Mouse (Mus musculus) retina, postnatal 7 days (tissue): ENCODE data around the gene Olfr524.

Source experiments
- DNase-seq: peaks from one replicate; pipeline ENCODE4 v3.0.0-alpha.2; 2012; ENCODE audit warnings: low read depth, low spot score

Olfr524 gene

DNA sequence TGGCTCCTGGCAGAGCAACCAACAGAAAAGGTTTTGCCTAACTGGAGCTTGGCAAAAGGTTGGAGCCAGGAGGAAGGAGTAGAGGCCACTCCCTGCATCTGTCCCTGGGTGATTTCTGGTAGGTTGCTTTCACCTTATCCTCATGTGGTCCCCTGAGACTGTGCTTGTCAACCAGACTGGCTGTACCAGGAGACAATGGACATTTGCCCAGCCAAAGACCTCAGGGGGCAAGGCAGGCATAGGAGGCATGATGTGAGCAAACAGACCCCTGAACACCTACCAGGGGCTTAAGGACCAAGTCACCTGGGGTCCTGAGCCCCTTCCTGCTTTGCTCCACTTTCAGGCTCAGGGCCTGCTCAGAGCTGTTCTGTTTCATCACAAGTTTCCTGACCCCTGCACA is at the start of gene Olfr524:
Gene Olfr524, minus strand, starts transcription at position 101 of the 400 bp plus-strand sequence.
- DNase-seq: no peak

DNA sequence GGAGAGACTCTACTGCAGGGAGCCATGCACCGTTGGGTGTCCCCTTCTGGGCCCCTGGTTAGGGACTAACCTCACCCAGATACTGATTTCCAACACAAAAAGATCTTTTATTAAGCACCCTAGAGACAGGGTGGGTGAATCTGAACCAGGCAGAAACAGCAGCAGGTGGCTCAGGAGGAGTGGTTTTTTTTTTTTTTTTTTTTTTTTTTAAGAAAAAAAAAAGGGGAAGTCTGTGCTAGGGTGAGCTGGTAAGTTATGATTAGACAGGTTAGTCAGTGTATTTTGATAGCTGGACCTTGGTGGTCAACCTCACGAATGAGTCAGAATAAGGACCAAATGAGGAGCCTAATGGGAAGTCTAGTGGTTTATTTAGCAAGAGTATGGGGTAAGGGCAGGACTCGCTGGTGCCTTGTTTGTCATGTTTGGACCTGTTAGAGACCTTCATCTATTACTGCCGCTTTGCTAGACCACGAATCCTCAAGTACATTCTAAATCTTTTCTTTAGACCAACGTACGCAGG is 48.1 kb upstream of the Olfr524 start:
- no peak for DNase-seq

- DNase-seq: no peak
Observed at GRCm38 (mm10) chr7:140247216-140247615, 41.5 kb upstream of the Olfr524 start, which contains the start of gene 5830411N06Rik. Gene 5830411N06Rik, plus strand, starts transcription at chr7:140247284.

GRCm38 (mm10) chr7:140233696-140234095 is 27.9 kb upstream of the Olfr524 start:
- no peak for DNase-seq

DNA sequence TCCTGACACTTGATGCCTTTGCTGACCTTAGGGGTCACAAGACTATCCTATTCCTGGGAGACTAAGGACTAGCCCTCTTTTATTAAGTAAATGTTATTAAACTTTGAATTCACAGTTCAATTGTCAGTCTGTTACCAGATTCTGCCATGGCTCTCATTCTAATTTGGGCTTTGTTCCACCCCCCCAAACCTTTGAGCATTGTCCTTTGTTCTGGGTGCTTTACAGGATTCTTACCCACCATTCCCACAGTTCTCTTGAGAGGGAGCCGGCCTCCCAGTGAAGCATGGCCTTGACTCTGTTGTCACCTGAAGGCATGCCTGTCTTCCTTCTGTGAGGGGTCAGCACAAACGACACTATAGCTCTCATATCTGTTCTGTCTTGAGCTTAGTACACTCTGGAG is 25.3 kb upstream of the Olfr524 start:
- DNase-seq: no peak

- no peak for DNase-seq
Observed at GRCm38 (mm10) chr7:140228476-140228875, 22.7 kb upstream of the Olfr524 start.

DNA sequence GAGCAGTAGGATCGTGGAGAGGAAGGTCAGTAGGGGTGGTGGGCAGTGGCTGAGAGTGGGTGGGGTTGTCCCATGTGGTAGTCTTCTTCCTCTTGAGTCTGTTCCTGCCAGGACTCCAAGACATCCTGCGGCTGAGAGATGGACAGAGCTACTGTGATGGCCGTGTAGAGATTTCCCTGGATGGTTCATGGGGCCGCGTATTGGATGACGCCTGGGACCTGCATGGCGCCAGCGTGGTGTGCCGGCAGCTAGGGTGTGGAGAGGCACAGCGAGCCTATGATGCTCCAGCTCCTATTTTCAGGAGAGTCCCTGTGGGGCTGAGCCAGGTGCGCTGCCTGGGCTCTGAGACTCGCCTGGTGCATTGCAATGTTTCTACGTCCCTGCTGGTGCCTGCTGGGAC is 18.4 kb upstream of the Olfr524 start:
- DNase-seq: no peak

GRCm38 (mm10) chr7:140220375-140220774 is 14.6 kb upstream of the Olfr524 start:
- no peak for DNase-seq

DNA sequence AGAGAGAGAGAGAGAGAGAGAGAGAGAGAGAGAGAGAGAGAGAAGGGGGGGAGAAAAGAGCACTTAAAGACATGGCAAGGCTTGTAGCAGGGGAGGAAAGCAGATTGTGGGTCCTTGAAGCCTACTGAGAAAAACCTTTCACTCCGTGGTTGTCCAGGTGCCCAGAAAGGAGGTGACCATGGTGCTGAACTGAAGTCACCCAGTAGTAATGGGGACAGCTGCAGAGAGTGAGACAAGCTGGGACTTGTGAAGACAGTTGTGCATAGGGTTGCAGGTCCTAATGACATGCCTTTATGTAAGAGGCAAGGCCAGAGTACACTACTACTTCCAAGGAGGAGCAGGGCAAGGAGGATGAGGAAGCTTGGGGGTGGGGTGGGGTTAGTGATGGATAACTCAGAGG is 13.5 kb upstream of the Olfr524 start:
- DNase-seq: no peak

- DNase-seq: no peak
Observed at GRCm38 (mm10) chr7:140217967-140218366, 12.2 kb upstream of the Olfr524 start, which contains the start of gene Cd163l1. Gene Cd163l1, plus strand, starts transcription at chr7:140218267.

DNA sequence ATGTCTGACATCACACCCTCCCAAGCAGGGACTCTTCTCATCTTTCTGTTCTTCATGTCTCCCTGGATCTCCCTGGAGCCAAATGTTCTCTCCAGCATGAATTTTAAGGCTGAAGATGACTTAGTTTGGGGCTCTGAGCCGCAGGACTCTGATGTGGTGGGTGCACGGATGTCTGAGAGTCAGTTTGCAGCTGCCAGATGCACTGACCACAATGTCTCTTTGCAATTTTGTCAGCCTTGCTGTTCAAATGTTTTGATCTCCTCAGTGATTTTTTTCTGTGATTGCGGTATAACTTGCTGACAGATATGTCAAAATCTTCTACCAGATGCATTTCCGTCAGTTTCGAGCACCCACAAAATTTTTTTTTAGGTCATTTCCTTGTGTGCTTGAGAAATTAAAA is 8.1 kb upstream of the Olfr524 start:
- DNase-seq: no peak

DNA sequence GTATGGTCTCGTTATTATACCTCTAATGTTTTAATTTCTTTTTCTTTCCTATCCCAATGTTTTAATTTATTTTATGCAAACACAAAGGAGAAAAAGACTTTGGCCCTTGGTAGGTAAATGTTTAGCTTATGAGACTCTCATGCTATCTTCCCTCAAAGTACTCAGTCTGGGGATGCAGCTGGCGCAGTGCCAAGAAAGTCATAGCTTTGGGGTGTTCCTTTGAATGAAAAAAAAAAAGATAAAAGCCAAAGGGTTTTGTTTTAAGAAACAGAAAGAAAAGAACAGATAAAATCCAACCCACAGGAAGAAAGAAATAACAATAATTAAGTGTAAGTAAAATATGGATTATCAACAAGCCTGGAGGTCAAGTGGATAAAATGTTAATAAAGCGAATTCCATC is 2.9 kb upstream of the Olfr524 start:
- DNase-seq: no peak

DNA sequence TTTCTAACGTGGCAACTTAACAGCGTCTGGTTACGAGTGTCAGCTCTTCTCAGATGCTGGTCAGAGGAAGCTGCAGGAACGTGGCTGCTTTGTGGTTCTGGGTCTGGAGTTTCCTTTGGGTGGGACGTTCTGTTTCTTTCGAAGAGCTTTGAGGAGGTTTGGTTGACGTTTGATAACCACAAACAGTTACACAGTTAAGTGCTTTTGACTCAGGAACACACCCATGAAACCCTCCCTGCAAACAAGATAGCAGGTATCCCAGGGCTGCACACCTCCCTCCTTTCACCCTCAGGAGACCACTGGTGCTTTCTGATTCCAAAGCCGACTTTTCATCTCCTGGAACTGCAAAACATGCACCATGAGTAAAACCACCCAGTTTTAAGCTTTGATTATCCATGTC is 2.4 kb upstream of the Olfr524 start:
- DNase-seq: no peak

- DNase-seq: no peak
Observed at GRCm38 (mm10) chr7:140206904-140207303, 1.1 kb upstream of the Olfr524 start.

- no peak for DNase-seq
Observed at GRCm38 (mm10) chr7:140201090-140201489, 4.7 kb downstream of the Olfr524 start.

DNA sequence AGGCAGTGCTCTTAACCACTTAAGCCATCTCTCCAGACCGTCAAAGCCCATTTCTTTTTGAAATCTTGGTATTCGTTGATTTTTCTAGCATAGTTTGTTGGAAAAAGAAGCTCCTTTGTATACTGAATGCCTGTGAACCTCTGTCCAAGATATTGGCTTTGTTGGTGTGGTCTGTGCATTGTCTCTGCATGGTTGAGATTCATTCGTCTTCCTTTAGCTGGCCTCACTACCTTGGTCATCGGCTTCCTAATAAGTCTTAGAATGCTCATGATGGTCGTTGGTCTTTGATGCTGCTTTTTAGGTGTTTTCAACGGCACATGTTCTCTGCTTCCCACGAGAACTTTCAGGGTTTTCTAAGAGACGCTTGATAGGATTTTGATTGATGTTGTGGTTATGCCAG is 9.8 kb downstream of the Olfr524 start:
- no peak for DNase-seq

GRCm38 (mm10) chr7:140194031-140194430 is 11.7 kb downstream of the Olfr524 start:
- DNase-seq: no peak

DNA sequence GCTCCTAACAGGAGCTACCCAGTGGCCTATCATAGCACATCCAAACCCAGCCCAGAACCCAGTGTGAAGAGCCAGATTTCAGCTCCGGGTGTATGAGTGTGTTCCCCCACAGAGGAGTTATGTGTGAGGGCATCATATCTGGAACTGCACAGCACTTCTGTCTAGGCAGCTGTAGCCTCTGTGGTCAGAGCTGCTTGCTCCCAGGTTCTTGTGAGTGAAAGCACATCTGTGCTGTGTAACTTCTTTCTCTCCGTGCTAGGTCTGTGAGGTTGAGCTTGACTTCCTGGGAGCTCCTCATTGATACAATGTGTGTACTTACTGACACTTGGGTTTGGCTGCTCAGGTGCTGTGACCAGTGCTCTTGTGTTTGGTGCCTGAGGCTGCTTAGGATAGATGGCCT is 12.9 kb downstream of the Olfr524 start:
- no peak for DNase-seq

DNA sequence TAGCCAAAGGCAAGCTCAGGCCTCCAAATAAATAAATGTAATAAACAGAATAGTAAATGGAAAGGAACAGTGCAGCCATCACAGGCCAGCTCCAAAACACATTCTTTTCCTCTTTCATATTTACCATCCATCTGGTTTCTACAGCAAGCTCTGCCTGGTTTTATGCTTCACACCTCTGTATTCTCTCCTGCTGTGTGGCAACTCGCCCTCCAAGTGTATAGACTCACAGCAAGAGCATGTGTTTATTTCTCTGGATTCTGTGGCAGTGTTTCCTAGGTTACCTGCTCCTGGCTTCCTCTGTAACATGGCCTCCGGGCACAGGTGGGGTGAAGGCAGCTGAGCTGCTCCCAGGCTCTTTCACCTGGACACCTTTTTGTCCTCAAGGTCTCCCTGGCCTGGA is 13.3 kb downstream of the Olfr524 start:
- DNase-seq: no peak

DNA sequence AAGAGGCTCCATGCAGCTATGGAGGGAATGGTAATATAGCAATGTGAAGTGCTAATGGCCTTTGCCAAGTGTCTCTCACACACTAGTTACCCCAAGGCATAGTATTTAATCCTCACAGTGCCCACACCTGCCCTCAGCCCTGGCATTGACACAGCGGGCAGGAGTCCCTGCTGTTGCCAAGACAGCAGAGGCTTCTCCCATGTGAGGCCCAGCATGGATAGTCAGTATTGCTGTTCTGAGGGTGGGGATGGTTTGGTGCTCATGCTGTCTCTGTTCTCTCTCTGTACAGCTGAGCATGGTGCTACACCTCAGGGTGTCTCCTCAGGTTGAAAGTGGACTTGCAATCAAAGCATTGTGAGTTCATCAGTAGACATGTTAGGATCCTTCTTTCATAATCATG is 15.3 kb downstream of the Olfr524 start:
- DNase-seq: no peak

DNA sequence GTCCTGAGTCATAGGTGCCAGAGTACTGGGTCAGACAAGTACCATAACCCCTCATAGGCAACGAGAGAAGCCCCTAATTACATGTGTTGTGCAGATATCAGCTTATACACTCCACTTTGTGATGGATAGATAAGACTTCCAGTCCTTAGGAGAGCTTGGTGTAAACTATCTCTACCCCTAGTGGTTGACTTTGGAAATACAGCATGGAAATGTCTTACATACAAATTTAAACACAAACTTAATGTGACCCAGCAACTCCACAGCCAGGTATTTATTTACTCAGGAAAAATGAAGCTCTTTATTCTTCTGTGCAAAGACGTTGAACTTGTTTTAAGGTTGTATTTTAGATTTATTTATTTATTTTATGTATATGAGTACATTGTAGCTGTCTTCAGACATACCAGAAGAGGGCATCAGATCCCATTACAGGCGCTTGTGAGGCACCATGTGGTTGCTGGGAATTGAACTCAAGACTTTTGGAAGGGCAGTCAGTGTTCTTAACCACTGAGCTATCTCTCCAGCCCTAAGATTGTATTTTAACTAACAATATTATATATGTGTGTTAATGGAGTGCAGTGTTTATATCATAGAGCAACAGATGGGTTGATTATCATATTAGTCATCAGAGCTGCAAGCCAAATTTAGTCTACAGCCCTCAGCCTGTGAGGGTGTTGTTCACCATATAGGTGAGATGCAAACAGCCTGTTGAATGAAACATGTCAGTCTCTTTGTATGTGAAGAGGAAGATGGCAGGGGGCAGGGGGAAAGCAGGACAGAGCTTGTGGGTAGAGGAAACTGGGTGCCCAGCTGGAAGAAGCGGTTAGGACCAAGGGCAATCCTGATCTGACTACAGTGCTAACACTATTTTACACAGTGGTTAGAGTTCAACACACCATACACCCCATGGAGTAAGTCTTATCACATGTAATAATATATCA is 17.1 kb downstream of the Olfr524 start:
- DNase-seq: peak; percentile 16

DNA sequence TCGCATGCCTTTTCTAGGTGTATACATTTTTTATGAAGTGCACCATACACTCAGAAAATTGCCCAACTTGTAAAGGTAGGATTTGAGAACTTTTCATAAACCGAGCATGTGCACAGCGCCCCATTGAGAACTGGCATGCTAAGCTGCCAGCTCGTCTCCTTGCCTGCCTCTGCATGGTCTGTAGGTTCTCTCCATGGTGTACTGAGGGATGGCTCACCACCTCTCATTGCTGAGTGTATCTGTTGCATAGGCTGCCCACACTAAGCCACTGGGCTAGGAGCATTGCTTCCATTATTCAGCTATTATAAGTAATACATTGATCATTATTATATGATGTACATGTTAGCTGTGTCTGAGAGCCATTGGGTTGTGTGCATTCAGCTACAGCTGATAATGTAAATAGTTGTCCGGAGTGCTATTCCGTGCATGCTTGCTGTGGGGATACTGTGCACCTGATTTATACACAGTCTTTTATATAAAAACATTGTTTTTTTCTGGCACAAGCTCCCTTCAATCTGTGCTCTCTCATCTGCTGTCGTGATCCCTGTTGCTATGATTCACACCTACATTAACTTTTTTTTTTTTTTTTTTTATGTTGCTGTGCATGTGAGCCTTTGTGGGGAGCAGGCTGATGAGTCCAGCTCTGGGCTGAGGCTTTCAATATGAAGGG is 17.9 kb downstream of the Olfr524 start:
- no peak for DNase-seq
